Mouse (Mus musculus): ENCODE data around the gene Mslnl. TPM values are rescaled to one million over a fixed set of nuclear protein-coding genes. Genes with fewer than 3 reads are reported as not detected.

Gene Mslnl
- total RNA-seq, 2 experiments from 2014 or later, result 0.16 TPM; not detected in 1

- no peak for ATAC-seq (ENCODE audit: poor library complexity, severe bottlenecking)
Measured at GRCm38 (mm10) chr17:25783861-25784574, 48.2 kb downstream of the Mslnl start.

- peak; percentile 94 for ATAC-seq (ENCODE audit: poor library complexity, severe bottlenecking)
Measured at GRCm38 (mm10) chr17:25785281-25785745, 49.5 kb downstream of the Mslnl start, which contains the start of gene Haghl. TSS of gene Haghl (minus strand) at chr17:25785673.

- no peak for ATAC-seq (ENCODE audit: poor library complexity, severe bottlenecking)
Measured at GRCm38 (mm10) chr17:25786280-25786679, 50.4 kb downstream of the Mslnl start, which contains the start of gene Ccdc78. TSS of gene Ccdc78 (plus strand) at chr17:25786580.

DNA sequence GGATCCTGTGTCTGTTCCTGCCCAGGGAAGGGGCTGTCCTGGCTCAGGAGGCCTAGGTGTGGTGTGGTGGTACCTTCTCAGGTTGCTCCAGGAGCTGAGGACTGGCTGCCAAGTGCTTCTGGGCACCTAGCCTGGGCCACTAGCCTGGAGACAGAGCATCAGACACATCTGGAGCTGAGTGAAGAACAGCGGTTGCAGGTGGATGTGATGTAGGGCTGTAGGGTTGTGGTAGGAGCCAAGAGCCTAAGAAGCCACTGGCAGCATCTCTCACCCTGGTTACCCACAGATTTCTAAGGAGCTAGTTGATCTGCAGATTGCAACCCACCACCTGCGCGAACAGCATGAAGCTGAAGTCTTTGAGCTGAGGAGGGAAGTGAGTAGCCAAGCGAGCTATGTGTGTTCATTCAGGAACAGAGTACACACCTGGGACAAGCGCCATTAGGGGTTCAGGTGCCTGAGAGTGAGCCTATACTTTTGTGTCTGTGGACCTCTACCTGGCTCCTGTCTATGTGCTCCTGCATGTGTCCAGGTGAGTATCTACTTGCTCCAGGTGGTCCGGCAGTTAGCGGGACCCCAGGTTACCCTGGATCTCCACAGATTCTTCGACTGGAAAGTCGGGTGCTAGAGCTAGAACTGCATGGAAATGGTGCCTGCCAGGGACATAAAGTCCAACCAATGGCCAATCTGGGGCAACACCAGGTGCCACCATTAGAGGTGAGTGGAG lies 51.1 kb downstream of the Mslnl start:
- no peak for ATAC-seq (ENCODE audit: poor library complexity, severe bottlenecking)

GRCm38 (mm10) chr17:25791320-25791842 lies 55.5 kb downstream of the Mslnl start:
- ATAC-seq (ENCODE audit: poor library complexity, severe bottlenecking), result no peak

DNA sequence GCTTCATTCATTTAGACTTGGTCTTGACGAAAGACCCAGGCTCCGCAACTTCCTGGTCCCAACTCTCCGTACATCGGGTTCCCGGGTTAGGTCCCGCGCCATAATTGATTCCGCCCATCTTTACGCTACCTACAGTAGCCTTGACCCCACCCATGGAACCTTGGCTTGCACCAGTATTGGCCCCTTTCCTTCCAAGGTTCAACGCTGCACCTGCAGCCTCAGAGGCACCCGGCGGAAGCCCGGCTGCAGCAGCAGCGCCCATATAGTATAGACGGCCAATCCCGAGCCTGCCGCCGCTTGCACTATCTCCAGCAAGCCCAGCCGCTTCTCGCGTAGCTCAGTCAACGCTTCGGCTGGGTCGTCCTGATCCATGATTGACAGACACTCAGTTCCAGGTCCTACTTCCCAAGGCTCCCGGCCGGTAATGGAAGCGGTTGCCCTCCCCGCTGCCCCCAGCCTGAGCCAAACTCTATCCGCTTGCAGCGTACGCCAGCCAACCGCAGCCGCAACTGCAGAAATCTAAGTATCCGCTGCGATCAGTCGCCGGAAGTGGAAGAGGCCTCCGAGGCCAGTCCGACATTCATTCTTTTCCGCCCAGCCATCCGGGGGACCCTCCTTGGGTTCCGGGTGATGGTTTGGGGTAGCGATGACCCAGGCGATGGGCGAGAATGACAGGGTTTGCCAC lies 56.1 kb downstream of the Mslnl start:
- peak; percentile 84 for ATAC-seq (ENCODE audit: poor library complexity, severe bottlenecking)

- ATAC-seq (ENCODE audit: poor library complexity, severe bottlenecking), result peak; percentile 52
Measured at GRCm38 (mm10) chr17:25792615-25793014, 56.8 kb downstream of the Mslnl start, which contains the start of gene Fam173a. TSS of gene Fam173a (minus strand) at chr17:25792901.

DNA sequence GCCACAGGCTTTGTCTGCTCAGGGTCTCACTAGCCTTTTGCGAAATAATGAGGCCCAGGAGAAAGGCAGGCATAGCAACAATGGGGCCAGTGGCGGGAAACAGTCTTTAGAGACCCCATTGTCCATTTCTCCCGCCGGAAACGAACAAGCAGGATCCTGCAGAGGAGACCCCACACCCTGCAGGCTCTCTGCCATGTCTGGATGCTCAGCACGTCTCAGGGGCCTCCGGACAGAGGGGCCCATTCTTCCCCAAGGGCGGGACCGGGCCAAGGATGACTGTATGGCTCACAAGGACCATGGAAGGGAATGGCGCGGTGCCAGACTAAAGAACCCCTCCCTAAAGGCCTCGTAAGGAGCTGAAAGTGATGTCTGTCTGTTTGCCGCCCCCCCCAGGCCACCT lies 58.4 kb downstream of the Mslnl start:
- ATAC-seq (ENCODE audit: poor library complexity, severe bottlenecking), result no peak

GRCm38 (mm10) chr17:25794998-25795397 lies 59.2 kb downstream of the Mslnl start:
- ATAC-seq (ENCODE audit: poor library complexity, severe bottlenecking), result no peak

GRCm38 (mm10) chr17:25795609-25796092 lies 59.8 kb downstream of the Mslnl start, which contains the start of gene AC134908.4:
TSS of gene AC134908.4 (minus strand) at chr17:25795659.
- ATAC-seq (ENCODE audit: poor library complexity, severe bottlenecking), result no peak

GRCm38 (mm10) chr17:25796211-25796771 lies 60.4 kb downstream of the Mslnl start:
- ATAC-seq (ENCODE audit: poor library complexity, severe bottlenecking), result no peak

DNA sequence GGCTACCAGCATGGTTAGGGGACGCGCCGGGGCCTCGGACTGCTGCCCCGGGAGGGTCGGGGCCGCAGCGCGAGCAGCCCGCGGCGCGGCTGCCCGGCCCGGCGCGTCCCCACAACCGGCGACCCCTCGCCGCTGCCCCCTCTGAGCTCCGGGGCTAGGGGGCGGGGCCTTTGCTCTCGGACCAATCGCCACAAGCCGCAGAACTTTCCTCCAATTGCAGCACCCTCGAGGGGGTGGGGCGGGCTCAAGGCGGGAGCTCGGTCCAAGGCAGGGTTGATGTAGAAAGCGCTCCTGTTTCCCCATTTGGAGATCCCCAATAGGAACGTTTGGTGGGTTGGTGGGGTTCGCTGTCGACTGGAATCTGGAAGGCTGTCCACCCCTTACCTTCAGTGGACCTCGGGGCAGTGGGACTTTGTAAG lies 61.1 kb downstream of the Mslnl start, which contains the start of gene Metrn:
Gene Metrn, minus strand, starts transcription at position 186 of the 419 bp plus-strand sequence.
- ATAC-seq (ENCODE audit: poor library complexity, severe bottlenecking), result peak; percentile 80

Other genes starting within 250 kb of the Mslnl start
- not detected in 2 replicates for gene Sstr5, start 238.8 kb upstream of the Mslnl start, total RNA-seq (2015)
- gene Sstr5, start 238.8 kb upstream of the Mslnl start, total RNA-seq (2017), result not detected in 2 replicates
- gene Sox8, start 165.4 kb upstream of the Mslnl start, total RNA-seq (2015), result not detected in 2 replicates
- not detected in 2 replicates for gene Sox8, start 165.4 kb upstream of the Mslnl start, total RNA-seq (2017)
- gene Lmf1, start 157.0 kb upstream of the Mslnl start, total RNA-seq (2015), result 37.8 and 38.4 TPM in 2 replicates
- 16.7 and 17.0 TPM in 2 replicates for gene Lmf1, start 157.0 kb upstream of the Mslnl start, total RNA-seq (2017)
- not detected in 2 replicates for gene Gng13, start 18.9 kb upstream of the Mslnl start, total RNA-seq (2015)
- gene Gng13, start 18.9 kb upstream of the Mslnl start, total RNA-seq (2017), result not detected in 2 replicates
- 11.2 and 17.1 TPM in 2 replicates for gene Chtf18, start 8.6 kb upstream of the Mslnl start, total RNA-seq (2015)
- gene Chtf18, start 8.6 kb upstream of the Mslnl start, total RNA-seq (2017), result 19.9 and 21.8 TPM in 2 replicates
- 6.0 and 7.0 TPM in 2 replicates for gene Rpusd1, start 8.4 kb upstream of the Mslnl start, total RNA-seq (2015)
- 3.9 TPM in 2 replicates for gene Rpusd1, start 8.4 kb upstream of the Mslnl start, total RNA-seq (2017)
- gene Msln, start 18.3 kb downstream of the Mslnl start, total RNA-seq (2015), result not detected in 2 replicates
- not detected in 2 replicates for gene Msln, start 18.3 kb downstream of the Mslnl start, total RNA-seq (2017)
- 11.6 and 14.5 TPM in 2 replicates for gene Narfl, start 37.7 kb downstream of the Mslnl start, total RNA-seq (2015)
- gene Narfl, start 37.7 kb downstream of the Mslnl start, total RNA-seq (2017), result 12.8 and 28.3 TPM in 2 replicates
- gene Haghl, start 49.6 kb downstream of the Mslnl start, total RNA-seq (2015), result 10.3 and 10.5 TPM in 2 replicates
- 10.7 and 15.9 TPM in 2 replicates for gene Haghl, start 49.6 kb downstream of the Mslnl start, total RNA-seq (2017)
- gene Ccdc78, start 50.5 kb downstream of the Mslnl start, total RNA-seq (2015), result not detected in 2 replicates
- 0.16 TPM in 1 of 2 replicates, not detected in the other for gene Ccdc78, start 50.5 kb downstream of the Mslnl start, total RNA-seq (2017)
- 69.7 and 85.6 TPM in 2 replicates for gene Fam173a, start 56.9 kb downstream of the Mslnl start, total RNA-seq (2015)
- gene Fam173a, start 56.9 kb downstream of the Mslnl start, total RNA-seq (2017), result 17.7 and 36.5 TPM in 2 replicates
- 0.69 and 7.2 TPM in 2 replicates for gene AC134908.4, start 59.6 kb downstream of the Mslnl start, total RNA-seq (2015)
- not detected in 2 replicates for gene AC134908.4, start 59.6 kb downstream of the Mslnl start, total RNA-seq (2017)
- gene Metrn, start 61.1 kb downstream of the Mslnl start, total RNA-seq (2015), result 2.6 and 3.2 TPM in 2 replicates
- gene Metrn, start 61.1 kb downstream of the Mslnl start, total RNA-seq (2017), result 8.3 and 11.2 TPM in 2 replicates
- gene Fbxl16, start 73.0 kb downstream of the Mslnl start, total RNA-seq (2015), result not detected in 2 replicates
- gene Fbxl16, start 73.0 kb downstream of the Mslnl start, total RNA-seq (2017), result not detected in 2 replicates
- 4.6 and 6.9 TPM in 2 replicates for gene Wdr24, start 87.6 kb downstream of the Mslnl start, total RNA-seq (2015)
- 12.3 and 15.1 TPM in 2 replicates for gene Wdr24, start 87.6 kb downstream of the Mslnl start, total RNA-seq (2017)
- 6.0 and 7.7 TPM in 2 replicates for gene Jmjd8, start 92.8 kb downstream of the Mslnl start, total RNA-seq (2015)
- gene Jmjd8, start 92.8 kb downstream of the Mslnl start, total RNA-seq (2017), result 10.6 and 14.4 TPM in 2 replicates
- 48.4 and 54.7 TPM in 2 replicates for gene Stub1, start 97.4 kb downstream of the Mslnl start, total RNA-seq (2015)
- 62.6 and 67.6 TPM in 2 replicates for gene Stub1, start 97.4 kb downstream of the Mslnl start, total RNA-seq (2017)
- gene Rhbdl1, start 101.3 kb downstream of the Mslnl start, total RNA-seq (2015), result 0.98 and 1.4 TPM in 2 replicates
- 0.55 and 0.69 TPM in 2 replicates for gene Rhbdl1, start 101.3 kb downstream of the Mslnl start, total RNA-seq (2017)
- gene Gm20683, start 105.7 kb downstream of the Mslnl start, total RNA-seq (2015), result 0.07 TPM in 1 of 2 replicates, not detected in the other
- gene Gm20683, start 105.7 kb downstream of the Mslnl start, total RNA-seq (2017), result 0.33 TPM in 1 of 2 replicates, not detected in the other
- gene Rhot2, start 108.8 kb downstream of the Mslnl start, total RNA-seq (2015), result 14.0 and 15.6 TPM in 2 replicates
- gene Rhot2, start 108.8 kb downstream of the Mslnl start, total RNA-seq (2017), result 13.9 and 30.4 TPM in 2 replicates
- gene Wdr90, start 125.5 kb downstream of the Mslnl start, total RNA-seq (2015), result 17.3 and 19.3 TPM in 2 replicates
- 7.8 and 9.5 TPM in 2 replicates for gene Wdr90, start 125.5 kb downstream of the Mslnl start, total RNA-seq (2017)
- gene Mcrip2, start 132.7 kb downstream of the Mslnl start, total RNA-seq (2015), result 1.8 and 3.5 TPM in 2 replicates
- 3.1 and 4.1 TPM in 2 replicates for gene Mcrip2, start 132.7 kb downstream of the Mslnl start, total RNA-seq (2017)
- gene Mettl26, start 139.0 kb downstream of the Mslnl start, total RNA-seq (2015), result 18.9 and 20.3 TPM in 2 replicates
- gene Mettl26, start 139.0 kb downstream of the Mslnl start, total RNA-seq (2017), result 3.7 and 6.0 TPM in 2 replicates
- 1.0 and 1.6 TPM in 2 replicates for gene Wfikkn1, start 144.8 kb downstream of the Mslnl start, total RNA-seq (2015)
- gene Wfikkn1, start 144.8 kb downstream of the Mslnl start, total RNA-seq (2017), result 0.04 and 0.15 TPM in 2 replicates
- gene Rab40c, start 183.7 kb downstream of the Mslnl start, total RNA-seq (2015), result 7.9 and 12.8 TPM in 2 replicates
- gene Rab40c, start 183.7 kb downstream of the Mslnl start, total RNA-seq (2017), result 9.1 and 16.1 TPM in 2 replicates
- 44.2 and 45.2 TPM in 2 replicates for gene Pigq, start 208.9 kb downstream of the Mslnl start, total RNA-seq (2015)
- 33.8 and 36.5 TPM in 2 replicates for gene Pigq, start 208.9 kb downstream of the Mslnl start, total RNA-seq (2017)
- gene Nhlrc4, start 208.9 kb downstream of the Mslnl start, total RNA-seq (2015), result not detected in 2 replicates
- gene Nhlrc4, start 208.9 kb downstream of the Mslnl start, total RNA-seq (2017), result not detected in 2 replicates
- gene A930017K11Rik, start 216.5 kb downstream of the Mslnl start, total RNA-seq (2015), result not detected in 2 replicates
- gene A930017K11Rik, start 216.5 kb downstream of the Mslnl start, total RNA-seq (2017), result not detected in 2 replicates
- gene Capn15, start 249.8 kb downstream of the Mslnl start, total RNA-seq (2015), result 9.1 and 10.4 TPM in 2 replicates
- gene Capn15, start 249.8 kb downstream of the Mslnl start, total RNA-seq (2017), result 3.5 and 3.7 TPM in 2 replicates